Mouse (Mus musculus) midbrain, embryonic 11.5 days (tissue): ENCODE data around the gene Ankrd24. TPM values are rescaled to one million over a fixed set of nuclear protein-coding genes. Genes with fewer than 3 reads are reported as not detected.

ENCODE experiments used
- ATAC-seq: fragments of 200-750 bp; cut with Nextera tagmentation; 2 replicates; pipeline ENCODE4 v1.8.0; 2017; ENCODE audit warnings: moderate TSS enrichment, moderate library complexity; ENCODE audit not compliant: low FRiP score
- DNase-seq: peaks from one replicate; pipeline ENCODE4 v3.0.0; 2015; ENCODE audit warnings: low spot score; ENCODE audit errors: missing footprints
- H3K27ac ChIP-seq: fragments of 300-500 bp; sonication (generic); 2 replicates; pipeline ENCODE4 v1.5.1; 2014; ENCODE audit warnings: low read depth, low read length
- H3K27me3 ChIP-seq: fragments of 300-500 bp; sonication (generic); 2 replicates; pipeline ENCODE4 v1.6.1; 2014; ENCODE audit warnings: mild to moderate bottlenecking, low read length, moderate library complexity, mixed read lengths; ENCODE audit not compliant: control insufficient read depth, insufficient read depth
- H3K36me3 ChIP-seq: fragments of 300-500 bp; sonication (generic); 2 replicates; pipeline ENCODE4 v1.6.1; 2014; ENCODE audit warnings: mild to moderate bottlenecking, low read length, moderate library complexity, mixed read lengths; ENCODE audit not compliant: control insufficient read depth, insufficient read depth
- H3K4me1 ChIP-seq: fragments of 300-500 bp; sonication (generic); 2 replicates; pipeline ENCODE4 v1.6.1; 2014; ENCODE audit warnings: low read length; ENCODE audit not compliant: control insufficient read depth, insufficient read depth
- H3K4me2 ChIP-seq: fragments of 300-500 bp; sonication (generic); 2 replicates; pipeline ENCODE4 v1.6.1; 2014; ENCODE audit warnings: mild to moderate bottlenecking, moderate library complexity
- H3K4me3 ChIP-seq: fragments of 300-500 bp; sonication (generic); 2 replicates; pipeline ENCODE4 v1.5.1; 2014; ENCODE audit warnings: low read depth, low read length
- H3K9ac ChIP-seq: fragments of 300-500 bp; sonication (generic); 2 replicates; pipeline ENCODE4 v1.6.1; 2014; ENCODE audit warnings: low read length
- H3K9me3 ChIP-seq: fragments of 300-500 bp; sonication (generic); 2 replicates; pipeline ENCODE4 v1.6.1; 2016; ENCODE audit warnings: low read length; ENCODE audit not compliant: control insufficient read depth
- WGBS: fragments of 180-500 bp; shearing (Covaris S2); extraction: QIAGEN DNeasy Blood & Tissue Kit; methylation state at CpG from one replicate; pipeline ENCODE4 v1.1.7; 2014; 5-methylcytosine and 5-hydroxymethylcytosine counted together
- polyA plus RNA-seq: library from polyadenylated mRNA; unstranded; fragments of >200 nt; fragmentation: Nextera tagmentation; extraction: Ambion mirVana; gene quantifications from 2 replicates; pipeline ENCODE4 v1.2.1, GENCODE M21; 2014

Gene Ankrd24
- polyA plus RNA-seq, 1 experiment from 2014 or later: 4.2 TPM

DNA sequence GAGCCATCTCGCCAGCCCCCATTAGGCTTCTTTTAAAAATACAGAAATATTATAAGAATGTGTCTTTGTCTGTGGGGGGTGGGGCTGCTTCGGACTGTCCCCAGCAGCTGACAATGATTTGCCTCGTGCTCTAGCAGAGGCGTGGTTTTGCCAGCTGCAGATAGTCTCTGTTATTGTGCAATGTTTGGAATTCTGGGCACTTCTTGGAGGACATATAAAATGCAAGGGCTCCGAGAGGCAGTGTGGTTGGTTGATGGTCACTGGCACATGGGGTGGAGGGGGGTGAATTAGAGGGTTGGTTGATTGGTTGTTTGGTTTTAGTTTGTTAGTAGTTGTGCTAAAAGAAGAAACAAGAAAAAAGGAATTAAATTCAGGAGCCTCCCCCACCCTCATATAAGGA, 8.4 kb upstream of the Ankrd24 start:
- Histone ChIP-seq H3K9me3 (no peaks in the 10 kb centered on the region), H3K4me2 (no peak overlapping the region), H3K36me3 (peaks cover 12% of the 10 kb centered on the region), H3K4me1 (no peaks in the 10 kb centered on the region), H3K27me3 (no peaks in the 10 kb centered on the region), H3K4me3 (no peak overlapping the region), H3K27ac (no peak overlapping the region), H3K9ac (no peak overlapping the region)
- 91% methylated on average over 5 of the region's 5 CpGs for WGBS
- DNase-seq: no peak
- ATAC-seq: no peak

GRCm38 (mm10) chr10:81620786-81621185, 7.6 kb upstream of the Ankrd24 start:
- H3K36me3 ChIP-seq: peaks cover 16% of the 10 kb centered on the region
- DNase-seq: no peak
- no peaks in the 10 kb centered on the region for H3K4me1 ChIP-seq
- ATAC-seq: no peak
- H3K9me3 ChIP-seq: no peaks in the 10 kb centered on the region
- H3K4me3 ChIP-seq: no peak overlapping the region
- WGBS: 60% methylated on average over 9 of the region's 9 CpGs
- no peaks in the 10 kb centered on the region for H3K27me3 ChIP-seq
- H3K9ac ChIP-seq: no peak overlapping the region
- H3K4me2 ChIP-seq: no peak overlapping the region
- H3K27ac ChIP-seq: no peak overlapping the region

DNA sequence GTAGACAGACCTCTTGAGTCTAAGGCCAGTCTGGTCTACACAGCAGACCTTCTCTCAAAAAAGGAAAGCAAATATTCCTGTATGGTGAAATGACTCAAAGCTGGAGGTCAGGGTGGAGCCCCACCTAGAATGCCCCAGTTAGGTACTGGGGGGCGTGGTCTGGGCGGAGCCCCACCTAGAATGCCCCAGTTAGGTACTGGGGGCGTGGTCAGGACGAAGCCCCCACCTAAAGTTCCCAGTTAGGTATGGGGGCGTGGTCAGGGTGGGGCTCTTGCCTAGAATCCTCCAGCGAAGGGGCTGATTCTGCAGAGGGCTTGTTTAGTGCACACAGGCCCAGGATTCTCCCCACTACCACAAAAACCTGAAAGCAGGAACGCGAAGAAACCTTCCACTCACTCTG, 4.9 kb upstream of the Ankrd24 start:
- DNase-seq (no peak), ATAC-seq (no peak)
- H3K9ac ChIP-seq: no peak overlapping the region
- no peaks in the 10 kb centered on the region for H3K27me3 ChIP-seq
- H3K4me2 ChIP-seq: no peak overlapping the region
- peaks cover 14% of the 10 kb centered on the region for H3K4me1 ChIP-seq
- H3K36me3 ChIP-seq: peaks cover 16% of the 10 kb centered on the region
- no peak overlapping the region for H3K27ac ChIP-seq
- H3K4me3 ChIP-seq: no peak overlapping the region
- H3K9me3 ChIP-seq: no peaks in the 10 kb centered on the region
- 58% methylated on average over 8 of the region's 8 CpGs for WGBS

DNA sequence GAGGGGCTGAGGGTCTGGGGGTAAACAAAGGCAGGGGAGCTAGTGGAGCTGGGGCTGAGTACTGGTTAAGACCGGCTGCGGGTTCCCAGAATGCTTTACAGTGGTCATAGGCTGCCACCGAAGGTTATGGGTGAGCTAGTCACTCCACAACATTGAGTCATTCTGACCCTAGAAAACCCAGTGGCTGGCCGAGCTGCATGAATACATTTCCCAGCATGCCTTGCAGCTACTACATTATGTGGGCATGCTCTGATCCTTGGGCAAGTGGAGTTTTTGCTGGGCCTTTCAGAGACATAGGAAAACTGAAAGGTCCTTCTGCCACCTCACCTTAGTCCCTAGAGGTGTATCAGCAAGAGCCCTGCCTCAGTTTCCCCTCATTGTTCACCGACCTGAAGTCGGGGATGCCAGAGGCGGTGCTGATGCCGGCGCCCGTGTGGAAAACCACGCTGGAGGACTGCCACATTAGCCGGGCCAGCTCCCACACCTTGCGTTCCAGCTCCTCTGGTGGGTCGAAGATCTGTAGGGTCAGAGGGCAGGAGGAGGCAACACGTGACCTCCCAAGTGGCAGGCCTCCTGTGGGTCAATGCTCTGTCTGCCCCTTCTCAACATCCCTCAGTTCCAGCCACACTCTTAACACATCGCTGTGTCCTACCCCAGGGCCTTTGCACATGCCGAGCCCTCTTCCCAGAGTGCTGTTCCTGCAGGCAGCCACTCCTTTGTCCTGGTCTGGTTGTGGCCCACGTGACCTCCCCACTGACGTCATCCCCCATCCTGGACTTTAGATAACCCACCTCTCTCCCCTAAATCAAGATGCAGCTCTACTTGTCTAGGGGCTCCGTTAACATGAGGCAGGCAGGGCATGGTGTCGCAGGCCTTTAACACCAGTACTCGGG, 2.0 kb upstream of the Ankrd24 start:
- H3K9ac ChIP-seq: peak overlapping the region; percentile 89
- ATAC-seq (peak; percentile 11; the same call in 1 of the 2 replicates), DNase-seq (no peak)
- no peak overlapping the region for H3K27ac ChIP-seq
- H3K27me3 ChIP-seq: no peaks in the 10 kb centered on the region
- peak overlapping the region; percentile 81 for H3K4me2 ChIP-seq
- 89% methylated on average over 22 of the region's 22 CpGs for WGBS
- no peaks in the 10 kb centered on the region for H3K9me3 ChIP-seq
- peak overlapping the region; percentile 72 for H3K4me3 ChIP-seq
- H3K36me3 ChIP-seq: peaks cover 11% of the 10 kb centered on the region
- H3K4me1 ChIP-seq: peaks cover 14% of the 10 kb centered on the region

DNA sequence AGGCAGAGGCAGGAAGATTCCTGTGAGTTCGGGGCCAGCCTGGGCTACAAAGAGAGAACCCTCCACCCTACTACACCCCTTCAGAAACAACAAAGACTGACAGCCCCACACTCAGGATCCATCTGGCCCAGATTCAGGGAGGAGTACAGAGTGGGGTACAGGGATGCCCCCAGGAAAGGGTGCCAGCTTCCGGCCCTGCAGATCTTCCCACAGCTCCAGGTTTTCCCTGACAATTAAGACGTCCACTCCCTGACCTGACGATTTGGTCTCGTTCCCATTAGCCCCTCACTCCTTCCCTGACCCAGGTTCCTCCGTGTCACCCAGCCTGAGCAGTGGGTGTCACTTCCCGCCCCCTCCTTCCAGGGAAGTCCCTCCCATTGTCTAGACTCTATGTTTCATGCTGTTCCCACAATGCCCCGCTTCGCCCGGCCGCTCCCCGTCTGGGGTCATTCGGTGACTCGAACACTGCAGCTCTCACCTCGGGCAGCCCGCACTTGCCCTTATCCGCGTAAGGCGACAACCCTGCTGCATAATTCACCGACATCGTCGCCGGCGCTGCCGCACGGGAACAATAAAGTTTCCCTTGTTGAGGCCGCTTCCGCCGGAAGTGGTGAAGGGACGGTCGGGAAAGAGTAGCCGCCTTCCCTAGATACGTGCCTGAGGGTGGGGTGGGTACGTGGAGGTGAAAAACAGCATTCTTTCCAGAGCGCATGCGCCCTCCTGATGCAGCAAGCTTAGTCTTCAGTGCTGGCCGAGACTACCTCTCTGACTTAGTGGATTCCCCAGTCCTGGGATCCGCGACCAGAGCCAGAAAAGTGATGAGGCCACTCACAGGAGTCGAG, 1.1 kb upstream of the Ankrd24 start, which contains the start of gene Sirt6:
Gene Sirt6, minus strand, starts transcription at position 804 of the 842 bp plus-strand sequence.
- Histone ChIP-seq H3K27me3 (no peaks in the 10 kb centered on the region), H3K4me3 (peak within 1 kb of the TSS; percentile 72), H3K27ac (peak within 1 kb of the TSS; percentile 80), H3K4me2 (peak within 1 kb of the TSS; percentile 81), H3K36me3 (peaks cover 9% of the 10 kb centered on the region; the same call in 1 of the 2 replicates), H3K9ac (peak within 1 kb of the TSS; percentile 89), H3K4me1 (peaks cover 14% of the 10 kb centered on the region), H3K9me3 (no peaks in the 10 kb centered on the region)
- 5% methylated on average over 40 of the region's 40 CpGs for WGBS
- DNase-seq: peak; percentile 99
- peak; percentile 91 for ATAC-seq

DNA sequence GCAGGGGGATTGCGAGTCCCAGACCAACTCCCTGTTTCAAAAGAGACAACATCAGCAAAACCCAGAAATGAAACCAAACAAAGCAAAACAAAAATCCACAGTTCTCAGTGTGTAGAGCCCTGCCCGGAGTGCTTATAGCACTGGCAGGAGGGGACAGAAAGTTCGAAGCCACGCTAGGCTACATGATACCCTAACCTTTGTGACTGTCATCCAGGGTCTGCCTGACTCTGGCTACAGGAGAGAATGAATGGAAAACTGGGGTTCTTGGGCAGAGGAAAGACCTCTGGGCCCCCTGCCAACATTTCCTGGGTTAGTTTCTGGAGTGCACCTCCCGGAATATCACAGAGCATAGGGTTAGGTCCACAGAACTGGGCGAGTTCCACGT, 512 bp upstream of the Ankrd24 start:
- no peak for DNase-seq
- Histone ChIP-seq H3K36me3 (peaks cover 6% of the 10 kb centered on the region; the same call in 1 of the 2 replicates), H3K4me3 (peak overlapping the region; percentile 72), H3K4me2 (peak overlapping the region; percentile 81), H3K27me3 (no peaks in the 10 kb centered on the region), H3K4me1 (peaks cover 14% of the 10 kb centered on the region), H3K9ac (peak overlapping the region; percentile 89), H3K27ac (peak overlapping the region; percentile 80), H3K9me3 (no peaks in the 10 kb centered on the region)
- peak; percentile 41 for ATAC-seq
- 65% methylated on average over 7 of the region's 7 CpGs for WGBS

GRCm38 (mm10) chr10:81633253-81634099, 5.1 kb downstream of the Ankrd24 start:
- Histone ChIP-seq H3K9ac (peak overlapping the region; percentile 65), H3K4me1 (peaks cover 8% of the 10 kb centered on the region), H3K36me3 (no peaks in the 10 kb centered on the region), H3K4me3 (peak overlapping the region; percentile 38), H3K27me3 (no peaks in the 10 kb centered on the region), H3K4me2 (peak overlapping the region; percentile 67), H3K9me3 (no peaks in the 10 kb centered on the region), H3K27ac (no peak overlapping the region)
- ATAC-seq (peak; percentile 92), DNase-seq (peak; percentile 97)
- 4% methylated on average over 37 of the region's 37 CpGs for WGBS

DNA sequence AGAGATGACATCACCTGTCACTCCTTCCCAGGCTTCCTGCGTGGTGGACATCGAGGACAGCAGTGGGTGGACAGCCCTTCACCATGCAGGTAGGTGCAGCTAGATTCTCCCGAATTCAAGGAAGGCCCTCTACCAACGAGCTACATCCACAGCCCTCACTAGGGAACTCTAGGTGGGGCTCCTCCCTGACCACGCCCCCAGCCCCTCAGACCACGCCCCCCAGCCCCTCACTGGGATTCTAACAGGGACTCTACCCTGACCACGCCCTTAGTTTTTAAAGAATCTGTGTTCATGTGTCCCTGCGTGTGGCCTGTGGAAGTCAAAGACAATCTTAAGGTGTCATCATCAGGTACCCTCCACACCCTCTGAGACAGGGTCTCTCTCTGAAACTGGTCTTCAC, 8.0 kb downstream of the Ankrd24 start:
- WGBS: 23% methylated on average over 8 of the region's 8 CpGs
- no peak overlapping the region for H3K9ac ChIP-seq
- DNase-seq: peak; percentile 54

More for the DNA sequence above, 8.0 kb downstream of the Ankrd24 start:
- peaks cover 8% of the 10 kb centered on the region for H3K4me1 ChIP-seq
- ATAC-seq: no peak
- H3K9me3 ChIP-seq: no peaks in the 10 kb centered on the region
- H3K4me2 ChIP-seq: no peak overlapping the region
- H3K27me3 ChIP-seq: no peaks in the 10 kb centered on the region
- no peak overlapping the region for H3K4me3 ChIP-seq
- H3K36me3 ChIP-seq: no peaks in the 10 kb centered on the region
- no peak overlapping the region for H3K27ac ChIP-seq
